In genomic region chr1:188269071-188269470, GRCm38 (mm10) we compare ENCODE assay signal across 24 mouse cellular contexts. TPM values are rescaled to one million over a fixed set of nuclear protein-coding genes. Genes with fewer than 3 reads are reported as not detected.
"Had no signal": no experiment of that assay in that cellular context is flagged by ENCODE, and none has a peak within 500 bp of the region (broad histone marks: within the 10 kb centered on the region; RNA-seq: fewer than 3 reads in every experiment).

No protein-coding gene starts in this region.

- ATAC-seq: intestine, postnatal 0 days; liver, embryonic 12.5 days had no signal

- H3K27ac ChIP-seq: kidney, postnatal 0 days; layer of hippocampus, adult 2 months; limb, embryonic 10.5 days; limb, embryonic 13.5 days; liver, embryonic 12.5 days; liver, embryonic 15.5 days; neural tube, embryonic 13.5 days; stomach, embryonic 15.5 days had no signal

- H3K4me3 ChIP-seq: layer of hippocampus, adult 2 months; limb, embryonic 10.5 days; limb, embryonic 13.5 days; liver, embryonic 12.5 days; liver, embryonic 15.5 days; neural tube, embryonic 13.5 days; stomach, embryonic 15.5 days had no signal

- DNase-seq: kidney, adult 2 months; kidney, postnatal 25 days; layer of hippocampus, adult 9-11 months; liver; lung, adult 2 months; lung, postnatal 14 days; lung, postnatal 4 days; midbrain, embryonic 14.5 days; right cerebral cortex, postnatal 4 days; thymus, adult 18-20 months; thymus, postnatal 36 days had no signal

- H3K9ac ChIP-seq: limb, embryonic 13.5 days; liver, embryonic 12.5 days; liver, embryonic 15.5 days; neural tube, embryonic 13.5 days; stomach, embryonic 15.5 days had no signal

- H3K27me3 ChIP-seq: limb, embryonic 13.5 days; liver, embryonic 12.5 days; liver, embryonic 15.5 days; neural tube, embryonic 13.5 days; stomach, embryonic 15.5 days had no signal

- H3K4me1 ChIP-seq: liver, embryonic 12.5 days; liver, embryonic 15.5 days; stomach, embryonic 15.5 days had no signal

- H3K9me3 ChIP-seq: limb, embryonic 10.5 days; limb, embryonic 13.5 days; liver, embryonic 12.5 days; liver, embryonic 15.5 days; neural tube, embryonic 13.5 days; stomach, embryonic 15.5 days had no signal

- H3K36me3 ChIP-seq: limb, embryonic 10.5 days; limb, embryonic 13.5 days; liver, embryonic 12.5 days; liver, embryonic 15.5 days; neural tube, embryonic 13.5 days; stomach, embryonic 15.5 days had no signal

- H3K4me2 ChIP-seq: limb, embryonic 13.5 days; liver, embryonic 12.5 days; liver, embryonic 15.5 days; midbrain, embryonic 11.5 days; neural tube, embryonic 13.5 days; stomach, embryonic 15.5 days had no signal

RNA-seq across cellular contexts. Expression of gene Ush2a, which starts 7.2 kb away (rescaled TPM):
- total RNA-seq: megakaryocyte progenitor cell, adult 5-6 weeks; megakaryocyte-erythroid progenitor cell, adult 5-6 weeks; neutrophil, adult 5-6 weeks had no signal
- polyA plus RNA-seq: kidney, adult 2 months; kidney, postnatal 0 days; liver, embryonic 15.5 days; lung, adult 2 months had no signal
